Mouse (Mus musculus) testis, adult 2 months (tissue): Measurements from ENCODE around the gene Cntrob.

Experiments
- CTCF ChIP-seq: fragments of 200-500 bp; IDR thresholded peaks from 2 replicates; pipeline ENCODE4 v1.5.1; 2012; ENCODE audit warnings: low read depth, mild to moderate bottlenecking, inconsistent platforms, low read length, moderate library complexity; ENCODE audit not compliant: control insufficient read depth, insufficient read depth, insufficient replicate concordance
- POLR2A ChIP-seq: fragments of 200-500 bp; IDR thresholded peaks from 2 replicates; pipeline ENCODE4 v1.6.1; 2012; ENCODE audit warnings: low read depth, mild to moderate bottlenecking, inconsistent platforms, low read length, moderate library complexity; ENCODE audit not compliant: control insufficient read depth

DNA sequence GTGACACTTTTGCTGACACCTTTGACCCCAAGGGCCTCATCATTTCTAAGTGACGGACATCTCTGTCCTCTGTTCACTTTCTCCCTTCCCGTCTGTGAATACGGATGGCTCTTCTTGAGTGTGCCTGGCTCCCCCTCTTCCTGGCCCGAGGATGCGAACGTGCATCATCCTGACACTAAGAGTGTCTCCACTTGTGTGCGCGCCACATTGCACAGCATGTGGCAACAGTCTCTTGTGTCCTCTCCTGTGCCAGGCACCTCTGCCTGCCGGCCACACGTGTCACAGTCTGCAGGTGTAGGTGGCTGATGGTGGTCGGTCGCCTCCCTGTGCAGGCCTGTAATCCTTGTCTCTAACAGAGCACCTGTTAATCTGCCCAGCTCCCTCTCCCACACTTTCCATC, 48.0 kb upstream of the Cntrob start:
- TF ChIP-seq CTCF (no peak), POLR2A (no peak)
